Mouse (Mus musculus): Measurements from ENCODE around the gene Bcl7b.
"Not testable (repeated sequence)": the region's sequence is repeated elsewhere in the genome, so short reads cannot be mapped to it uniquely, and the experiment has no call there.

Gene Bcl7b

DNA sequence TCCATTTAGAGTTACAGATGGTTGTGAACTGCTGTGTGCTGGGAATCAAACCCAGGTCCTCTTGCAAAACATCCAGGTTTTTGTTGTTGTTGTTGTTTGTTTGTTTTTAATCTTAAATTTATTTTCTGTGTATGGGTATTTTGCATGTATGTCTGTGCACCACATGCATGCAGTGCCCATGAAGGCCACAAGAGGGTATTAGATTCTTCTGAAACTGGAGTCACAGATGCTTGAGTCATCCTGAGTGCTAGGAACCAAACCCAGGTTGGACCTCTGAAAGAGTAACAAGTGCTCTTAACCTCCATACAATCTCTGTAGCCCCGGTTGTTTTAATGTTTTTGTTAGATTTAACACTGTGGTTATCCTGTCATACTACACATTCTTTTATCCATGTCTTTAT is 40.1 kb downstream of the Bcl7b start:
- DNase-seq (ENCODE audit: low read depth, low spot score), result no peak

DNA sequence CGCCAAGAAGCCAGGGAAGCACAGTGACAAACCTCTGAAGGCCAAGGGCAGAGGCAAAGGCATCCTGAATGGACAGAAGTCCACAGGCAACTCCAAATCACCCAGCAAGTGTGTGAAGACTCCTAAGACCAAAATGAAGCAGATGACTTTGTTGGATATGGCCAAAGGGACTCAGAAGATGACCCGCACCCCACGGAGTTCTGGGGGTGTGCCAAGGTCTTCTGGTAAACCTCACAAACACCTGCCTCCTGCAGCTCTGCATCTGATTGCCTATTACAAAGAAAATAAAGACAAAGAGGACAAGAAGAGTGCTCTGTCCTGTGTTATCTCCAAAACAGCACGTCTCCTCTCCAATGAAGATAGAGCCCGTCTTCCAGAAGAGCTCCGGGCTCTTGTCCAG is 48.8 kb downstream of the Bcl7b start:
- DNase-seq (ENCODE audit: low read depth, low spot score), result no peak

DNA sequence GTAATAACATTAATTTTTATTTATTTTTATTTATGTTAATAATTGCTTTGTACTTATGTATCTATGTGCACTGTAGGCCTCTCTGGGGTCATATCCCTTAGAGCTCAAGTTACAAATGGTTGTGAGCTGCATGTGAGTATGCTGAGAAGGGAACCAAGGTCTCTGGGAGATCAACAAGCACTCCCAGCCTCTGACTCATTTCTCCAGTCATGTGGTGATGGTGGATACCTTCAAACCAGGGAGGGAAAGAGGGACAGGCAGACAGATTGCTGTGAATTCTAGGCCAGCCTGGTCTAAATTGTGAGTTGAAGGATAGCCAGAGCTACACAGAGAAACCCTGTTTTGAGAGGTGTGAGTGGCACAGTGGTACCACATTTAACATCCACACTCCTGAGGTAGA is 52.9 kb downstream of the Bcl7b start:
- no peak for DNase-seq (ENCODE audit: low read depth, low spot score)

DNA sequence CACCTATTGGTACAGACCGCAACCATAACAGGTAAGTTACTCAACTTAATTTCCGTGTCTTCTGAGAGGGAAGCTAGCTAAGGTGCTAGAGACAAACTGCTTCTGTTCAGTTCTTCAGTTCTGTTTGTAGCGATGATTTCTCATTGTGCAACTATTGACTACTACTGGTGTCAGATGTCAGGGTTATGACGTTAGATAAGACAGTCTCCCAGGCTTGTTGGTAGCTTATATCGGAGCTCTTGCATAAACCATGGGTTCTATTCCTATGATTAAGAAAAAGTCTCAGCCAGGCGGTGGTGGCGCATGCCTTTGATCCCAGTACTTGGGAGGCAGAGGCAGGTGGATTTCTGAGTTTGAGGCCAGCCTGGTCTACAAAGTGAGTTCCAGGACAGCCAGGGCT is 54.0 kb downstream of the Bcl7b start:
- no peak for DNase-seq (ENCODE audit: low read depth, low spot score)

DNA sequence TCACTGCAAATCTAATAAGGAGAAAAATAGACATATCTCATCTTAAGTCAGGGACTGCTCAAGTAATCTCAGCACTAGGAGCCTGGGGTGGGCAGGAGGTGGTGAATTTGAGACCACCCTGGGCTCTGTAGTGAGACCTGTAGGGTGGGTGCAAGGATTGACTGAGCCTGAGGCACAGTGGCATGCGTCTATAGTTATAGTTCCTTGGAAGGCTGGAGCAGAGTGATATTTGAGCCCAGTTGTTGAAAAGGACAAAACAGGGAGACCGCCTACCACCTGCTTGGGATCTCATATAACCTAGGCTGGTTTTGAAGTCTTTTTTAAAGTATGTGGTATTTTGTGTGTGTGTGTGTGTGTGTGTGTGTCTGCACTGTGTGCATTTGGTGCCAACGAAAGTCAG is 56.1 kb downstream of the Bcl7b start:
- DNase-seq (ENCODE audit: low read depth, low spot score), result no peak

DNA sequence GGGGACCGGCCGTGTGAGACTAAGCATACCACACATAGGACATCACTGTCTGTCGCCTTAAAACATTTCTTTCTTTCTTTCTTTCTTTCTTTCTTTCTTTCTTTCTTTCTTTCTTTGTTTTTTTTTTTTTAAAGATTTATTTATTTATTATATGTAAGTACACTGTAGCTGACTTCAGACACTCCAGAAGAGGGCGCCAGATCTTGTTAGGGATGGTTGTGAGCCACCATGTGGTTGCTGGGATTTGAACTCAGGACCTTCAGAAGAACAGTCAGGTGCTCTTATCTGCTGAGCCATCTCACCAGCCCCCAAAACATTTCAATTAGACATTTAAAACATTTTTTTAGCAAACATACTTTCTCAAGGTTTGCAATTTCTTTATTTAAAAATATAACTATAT is 57.8 kb downstream of the Bcl7b start:
- DNase-seq (ENCODE audit: low read depth, low spot score), result not testable (repeated sequence)

DNA sequence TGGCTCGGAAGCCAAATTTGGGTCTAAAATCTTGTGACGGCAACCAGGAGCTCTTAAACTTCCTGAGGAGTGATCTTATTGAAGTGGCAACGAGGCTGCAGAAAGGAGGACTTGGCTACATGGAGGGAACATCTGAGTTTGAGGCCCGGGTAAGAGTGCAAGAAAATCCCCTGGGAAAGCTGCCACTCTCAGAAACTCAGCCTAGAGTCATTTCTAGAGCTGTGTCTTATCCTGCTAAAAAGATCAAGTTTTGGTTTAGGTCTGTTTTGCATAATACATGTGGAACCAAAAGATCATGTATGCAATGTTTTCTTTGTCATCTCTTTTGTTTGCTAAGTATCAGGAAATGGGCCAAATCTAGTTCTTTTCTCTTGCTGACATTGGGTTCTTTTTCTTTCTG is 62.1 kb downstream of the Bcl7b start:
- no peak for DNase-seq (ENCODE audit: low read depth, low spot score)
